Mouse (Mus musculus): ENCODE data around the gene Mid1. TPM values are rescaled to one million over a fixed set of nuclear protein-coding genes. Genes with fewer than 3 reads are reported as not detected.
"Not testable (repeated sequence)": the region's sequence is repeated elsewhere in the genome, so short reads cannot be mapped to it uniquely, and the experiment has no call there.

The Mid1 gene
- polyA plus RNA-seq, 1 experiment from 2014 or later: 10.0 TPM

- WGBS (ENCODE audit: insufficient replicate concordance): 54% methylated on average over 2 of the region's 2 CpGs
- H3K9me3 ChIP-seq (replicated peaks; ENCODE audit: control insufficient read depth, low read length): peaks cover 38% of the 10 kb centered on the region
- not testable (repeated sequence) for H3K36me3 ChIP-seq (ENCODE audit: control insufficient read depth, insufficient read depth, low read length); H3K4me2 ChIP-seq; H3K27ac ChIP-seq (ENCODE audit: low read depth, low read length); H3K9ac ChIP-seq (ENCODE audit: low read depth, low read length); H3K27me3 ChIP-seq (ENCODE audit: control insufficient read depth, insufficient read depth, low read length); H3K4me3 ChIP-seq (ENCODE audit: low read depth, low read length); H3K4me1 ChIP-seq (ENCODE audit: control insufficient read depth, insufficient read depth, low read length)
- peak; percentile 4; the same call in 1 of the 2 replicates for ATAC-seq (replicated peaks; ENCODE audit: insufficient number of reproducible peaks, low FRiP score, low TSS enrichment)
Measured at GRCm38 (mm10) chrX:170004236-170004635, 319.2 kb downstream of the Mid1 start.

GRCm38 (mm10) chrX:170004793-170005192 is 319.8 kb downstream of the Mid1 start:
- not testable (repeated sequence) for H3K9ac ChIP-seq (ENCODE audit: low read depth, low read length); H3K36me3 ChIP-seq (ENCODE audit: control insufficient read depth, insufficient read depth, low read length); H3K4me3 ChIP-seq (ENCODE audit: low read depth, low read length); H3K27ac ChIP-seq (ENCODE audit: low read depth, low read length); ATAC-seq (replicated peaks; ENCODE audit: insufficient number of reproducible peaks, low FRiP score, low TSS enrichment); H3K4me1 ChIP-seq (ENCODE audit: control insufficient read depth, insufficient read depth, low read length); H3K4me2 ChIP-seq; H3K27me3 ChIP-seq (ENCODE audit: control insufficient read depth, insufficient read depth, low read length)
- H3K9me3 ChIP-seq (replicated peaks; ENCODE audit: control insufficient read depth, low read length): peaks cover 43% of the 10 kb centered on the region
- WGBS (ENCODE audit: insufficient replicate concordance): 33% methylated on average over 5 of the region's 5 CpGs

GRCm38 (mm10) chrX:170005194-170005593 is 320.2 kb downstream of the Mid1 start:
- not testable (repeated sequence) for H3K4me1 ChIP-seq (ENCODE audit: control insufficient read depth, insufficient read depth, low read length); H3K4me3 ChIP-seq (ENCODE audit: low read depth, low read length); H3K27ac ChIP-seq (ENCODE audit: low read depth, low read length); H3K36me3 ChIP-seq (ENCODE audit: control insufficient read depth, insufficient read depth, low read length); H3K4me2 ChIP-seq; ATAC-seq (replicated peaks; ENCODE audit: insufficient number of reproducible peaks, low FRiP score, low TSS enrichment); H3K27me3 ChIP-seq (ENCODE audit: control insufficient read depth, insufficient read depth, low read length); H3K9ac ChIP-seq (ENCODE audit: low read depth, low read length)
- peaks cover 44% of the 10 kb centered on the region for H3K9me3 ChIP-seq (replicated peaks; ENCODE audit: control insufficient read depth, low read length)
- 28% methylated on average over 13 of the region's 13 CpGs for WGBS (ENCODE audit: insufficient replicate concordance)

- H3K36me3 ChIP-seq (ENCODE audit: control insufficient read depth, insufficient read depth, low read length); ATAC-seq (replicated peaks; ENCODE audit: insufficient number of reproducible peaks, low FRiP score, low TSS enrichment); H3K27ac ChIP-seq (ENCODE audit: low read depth, low read length); H3K4me2 ChIP-seq; H3K9ac ChIP-seq (ENCODE audit: low read depth, low read length); H3K4me1 ChIP-seq (ENCODE audit: control insufficient read depth, insufficient read depth, low read length); H3K27me3 ChIP-seq (ENCODE audit: control insufficient read depth, insufficient read depth, low read length); H3K4me3 ChIP-seq (ENCODE audit: low read depth, low read length): not testable (repeated sequence)
- H3K9me3 ChIP-seq (replicated peaks; ENCODE audit: control insufficient read depth, low read length): peaks cover 47% of the 10 kb centered on the region
- WGBS (ENCODE audit: insufficient replicate concordance): 53% methylated on average over 1 of the region's 1 CpGs
Measured at GRCm38 (mm10) chrX:170005695-170006297, 320.8 kb downstream of the Mid1 start.

- not testable (repeated sequence) for H3K9ac ChIP-seq (ENCODE audit: low read depth, low read length); H3K4me1 ChIP-seq (ENCODE audit: control insufficient read depth, insufficient read depth, low read length); H3K4me3 ChIP-seq (ENCODE audit: low read depth, low read length); H3K4me2 ChIP-seq; ATAC-seq (replicated peaks; ENCODE audit: insufficient number of reproducible peaks, low FRiP score, low TSS enrichment); H3K27ac ChIP-seq (ENCODE audit: low read depth, low read length); H3K27me3 ChIP-seq (ENCODE audit: control insufficient read depth, insufficient read depth, low read length)
- peaks cover 13% of the 10 kb centered on the region for H3K36me3 ChIP-seq (ENCODE audit: control insufficient read depth, insufficient read depth, low read length)
- WGBS (ENCODE audit: insufficient replicate concordance): 51% methylated on average over 3 of the region's 3 CpGs
- H3K9me3 ChIP-seq (replicated peaks; ENCODE audit: control insufficient read depth, low read length): peaks cover 50% of the 10 kb centered on the region
Measured at GRCm38 (mm10) chrX:170006694-170007247, 321.8 kb downstream of the Mid1 start.

GRCm38 (mm10) chrX:170007375-170008178 is 322.6 kb downstream of the Mid1 start:
- 53% methylated on average over 2 of the region's 2 CpGs for WGBS (ENCODE audit: insufficient replicate concordance)

GRCm38 (mm10) chrX:170008179-170008467 is 323.1 kb downstream of the Mid1 start:
- not testable (repeated sequence) for H3K4me3 ChIP-seq (ENCODE audit: low read depth, low read length); ATAC-seq (replicated peaks; ENCODE audit: insufficient number of reproducible peaks, low FRiP score, low TSS enrichment); H3K27me3 ChIP-seq (ENCODE audit: control insufficient read depth, insufficient read depth, low read length); H3K9ac ChIP-seq (ENCODE audit: low read depth, low read length); H3K4me1 ChIP-seq (ENCODE audit: control insufficient read depth, insufficient read depth, low read length); H3K27ac ChIP-seq (ENCODE audit: low read depth, low read length); H3K4me2 ChIP-seq
- Histone ChIP-seq H3K9me3 (replicated peaks; ENCODE audit: control insufficient read depth, low read length) (peaks cover 50% of the 10 kb centered on the region), H3K36me3 (ENCODE audit: control insufficient read depth, insufficient read depth, low read length) (peaks cover 13% of the 10 kb centered on the region)

More at GRCm38 (mm10) chrX:170007375-170008178, 322.6 kb downstream of the Mid1 start:
- H3K36me3 ChIP-seq (ENCODE audit: control insufficient read depth, insufficient read depth, low read length): peaks cover 13% of the 10 kb centered on the region
- not testable (repeated sequence) for H3K4me1 ChIP-seq (ENCODE audit: control insufficient read depth, insufficient read depth, low read length); H3K4me3 ChIP-seq (ENCODE audit: low read depth, low read length); H3K4me2 ChIP-seq; H3K27me3 ChIP-seq (ENCODE audit: control insufficient read depth, insufficient read depth, low read length); H3K9ac ChIP-seq (ENCODE audit: low read depth, low read length); ATAC-seq (replicated peaks; ENCODE audit: insufficient number of reproducible peaks, low FRiP score, low TSS enrichment); H3K27ac ChIP-seq (ENCODE audit: low read depth, low read length)
- H3K9me3 ChIP-seq (replicated peaks; ENCODE audit: control insufficient read depth, low read length): peaks cover 50% of the 10 kb centered on the region

GRCm38 (mm10) chrX:170008584-170008983 is 323.6 kb downstream of the Mid1 start:
- not testable (repeated sequence) for H3K27me3 ChIP-seq (ENCODE audit: control insufficient read depth, insufficient read depth, low read length); H3K9ac ChIP-seq (ENCODE audit: low read depth, low read length); H3K4me2 ChIP-seq; H3K27ac ChIP-seq (ENCODE audit: low read depth, low read length); ATAC-seq (replicated peaks; ENCODE audit: insufficient number of reproducible peaks, low FRiP score, low TSS enrichment); H3K4me3 ChIP-seq (ENCODE audit: low read depth, low read length); H3K4me1 ChIP-seq (ENCODE audit: control insufficient read depth, insufficient read depth, low read length)
- WGBS (ENCODE audit: insufficient replicate concordance): 44% methylated on average over 3 of the region's 3 CpGs
- Histone ChIP-seq H3K36me3 (ENCODE audit: control insufficient read depth, insufficient read depth, low read length) (peaks cover 13% of the 10 kb centered on the region), H3K9me3 (replicated peaks; ENCODE audit: control insufficient read depth, low read length) (peaks cover 50% of the 10 kb centered on the region)

Measured in heart, embryonic 11.5 days (tissue).